Mouse (Mus musculus) left cerebral cortex, adult 11 months (tissue): ENCODE results near the gene Cby1.
"Not testable (repeated sequence)": the region's sequence is repeated elsewhere in the genome, so short reads cannot be mapped to it uniquely, and the experiment has no call there.

ENCODE experiments used
- DNase-seq: peaks from one replicate; pipeline ENCODE4 v3.0.0; 2022; ENCODE audit warnings: low spot score

The Cby1 gene

GRCm38 (mm10) chr15:79658531-79659375 is at the start of gene Cby1, which contains the start of gene Fam227a:
Gene Cby1, plus strand, starts transcription at chr15:79659199.
Gene Fam227a, minus strand, starts transcription at chr15:79658956.
- DNase-seq = peak; percentile 88

DNA sequence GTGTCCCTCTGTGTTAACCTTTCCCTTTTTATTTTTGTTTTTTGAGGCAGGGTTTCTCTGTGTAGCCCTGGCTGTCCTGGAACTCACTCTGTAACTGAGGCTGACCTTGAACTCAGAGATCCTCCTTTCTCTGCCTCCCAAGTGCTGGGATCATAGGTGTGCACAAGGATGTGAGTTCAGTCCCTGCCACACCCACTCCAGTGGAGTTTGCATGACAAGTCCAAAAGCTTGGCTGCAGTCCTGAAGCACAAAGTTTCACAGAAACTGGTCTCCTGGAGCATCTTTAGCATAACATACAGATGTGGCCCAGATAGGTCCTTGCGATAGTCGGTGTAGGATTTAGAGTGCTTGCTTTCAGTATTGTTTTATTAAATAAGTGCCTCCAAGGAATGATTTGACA is 49.8 kb upstream of the Cby1 start:
- DNase-seq = no peak

DNA sequence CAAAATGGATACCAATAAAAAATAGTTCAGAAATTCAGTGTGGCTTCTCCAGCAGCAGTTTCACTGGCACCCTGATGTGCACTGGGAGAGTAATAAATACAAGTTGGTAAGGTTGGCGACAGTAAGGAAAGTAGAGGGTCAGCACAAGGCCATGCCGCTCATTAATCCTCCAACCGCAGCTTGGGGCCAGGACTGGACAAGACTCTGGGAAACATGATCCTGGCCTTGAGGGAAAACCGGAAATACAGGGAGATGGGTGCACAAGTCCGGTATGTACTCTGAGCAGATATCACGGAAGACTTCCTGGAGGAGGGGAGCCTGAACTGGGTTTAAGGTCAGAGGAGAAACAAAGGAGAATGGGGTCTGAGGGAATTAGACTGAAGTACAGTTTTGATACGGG is 43.5 kb upstream of the Cby1 start:
- no peak for DNase-seq

DNA sequence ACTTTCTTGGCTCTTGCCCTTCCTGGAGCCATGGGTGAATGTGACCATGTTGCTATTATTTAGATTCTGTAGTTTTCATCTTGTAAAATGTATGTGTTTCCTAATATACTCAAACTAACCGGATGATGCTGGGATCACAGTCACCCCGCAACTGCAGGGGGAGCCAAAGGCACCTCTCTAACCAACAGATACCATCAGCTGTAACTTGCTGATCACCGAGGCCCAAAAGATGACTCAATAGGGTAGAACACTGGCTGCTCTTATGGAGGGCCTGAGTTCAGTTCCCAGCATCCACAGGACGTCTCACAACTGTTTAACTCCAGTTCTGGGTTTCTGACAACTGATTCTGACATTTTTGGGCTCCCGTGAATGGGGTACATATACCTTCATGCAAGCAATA is 42.3 kb upstream of the Cby1 start:
- DNase-seq = no peak

DNA sequence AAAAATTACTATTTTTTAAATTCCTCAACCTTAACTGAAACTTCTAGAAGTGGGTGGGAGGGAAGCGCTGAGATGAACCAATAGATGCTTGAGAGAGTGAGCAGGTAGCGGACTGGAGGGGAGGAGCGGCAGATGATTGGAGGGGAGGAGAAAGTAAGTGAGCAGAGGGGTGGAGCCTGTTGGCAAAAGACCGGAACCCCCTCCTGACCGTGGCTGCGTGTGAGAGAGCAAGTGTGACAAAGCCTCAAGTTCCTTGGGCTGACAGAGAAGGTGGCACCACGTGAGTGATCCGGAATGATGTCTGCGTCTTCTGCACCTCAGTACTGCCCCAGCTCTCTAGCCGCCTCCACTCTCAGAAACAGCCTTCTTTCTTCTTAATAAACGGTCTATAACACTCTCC is 41.9 kb upstream of the Cby1 start:
- DNase-seq = no peak

GRCm38 (mm10) chr15:79618456-79618855 is 40.5 kb upstream of the Cby1 start:
- no peak for DNase-seq

- DNase-seq = no peak
Observed at GRCm38 (mm10) chr15:79619770-79620414, 39.1 kb upstream of the Cby1 start.

DNA sequence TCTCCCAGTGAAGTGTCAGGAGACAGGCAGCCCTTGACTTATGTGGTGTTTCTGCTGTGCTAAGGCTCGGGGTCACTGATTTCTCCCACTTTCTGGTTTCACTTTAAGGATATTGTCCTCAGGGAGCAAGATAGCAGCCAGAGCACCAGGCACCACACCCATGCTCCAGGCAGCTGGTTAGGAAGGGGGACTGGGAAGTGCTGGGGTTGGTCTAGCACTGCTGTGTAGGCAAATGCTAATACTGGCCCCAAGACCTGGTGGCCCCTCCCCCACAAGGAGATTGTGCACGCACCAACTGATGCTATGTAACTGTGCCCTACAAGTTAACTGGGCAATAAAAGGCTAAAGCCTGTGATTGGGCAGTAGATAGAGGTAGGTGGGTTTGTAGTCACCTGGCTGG is 28.5 kb upstream of the Cby1 start:
- DNase-seq = no peak

DNA sequence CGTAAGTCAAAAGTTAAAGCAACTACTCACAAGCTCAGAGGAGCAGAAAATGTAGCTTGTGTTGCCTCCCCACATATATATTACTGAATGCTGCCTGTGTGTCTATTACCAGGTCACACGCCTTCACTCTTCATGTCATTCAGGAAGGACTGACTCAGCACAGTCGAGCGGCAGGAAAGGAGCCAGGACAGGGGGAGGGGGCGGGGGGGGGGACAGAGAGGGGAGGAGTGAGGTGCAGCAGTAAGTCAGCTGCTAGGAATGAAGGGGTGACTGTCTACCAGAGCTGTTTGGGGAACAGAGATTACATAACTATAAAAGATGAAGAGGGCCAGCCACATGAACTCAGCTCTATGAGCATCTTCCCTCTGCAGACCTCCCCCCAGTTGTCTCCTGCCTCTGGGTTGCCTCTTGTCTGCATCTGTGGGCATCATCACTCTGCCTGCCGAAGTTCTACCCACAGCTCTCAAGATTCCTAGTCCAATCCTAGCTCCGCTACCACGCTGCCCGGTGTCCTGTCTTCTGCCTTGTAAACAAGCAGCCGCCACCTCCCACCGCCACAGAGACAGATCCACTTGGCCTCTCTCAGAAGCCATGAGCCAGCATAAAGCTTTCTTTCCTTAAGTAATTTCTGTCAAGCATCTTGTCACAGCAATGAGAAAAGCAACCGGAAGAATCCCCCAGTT is 17.7 kb upstream of the Cby1 start:
- DNase-seq = no peak

GRCm38 (mm10) chr15:79645483-79645882 is 13.5 kb upstream of the Cby1 start:
- no peak for DNase-seq

DNA sequence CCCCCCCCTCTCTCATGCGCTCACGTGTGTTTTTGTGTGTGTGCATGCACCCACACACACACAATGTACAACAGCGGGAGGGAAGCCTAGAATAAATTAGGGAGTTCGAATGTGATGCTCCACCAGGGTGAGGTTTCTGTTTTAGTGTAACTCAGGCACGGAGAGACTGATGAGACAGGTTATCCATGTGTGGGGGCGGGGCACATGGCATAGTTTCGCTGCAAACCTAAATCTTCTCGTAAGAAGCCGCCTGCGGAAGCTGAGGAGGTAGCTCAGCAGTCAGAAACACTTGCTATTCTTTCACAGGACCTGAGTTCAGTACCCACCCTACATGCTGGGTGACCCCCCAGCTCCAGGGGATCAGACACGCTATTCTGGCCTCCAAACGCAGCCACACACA is 10.9 kb upstream of the Cby1 start:
- DNase-seq = no peak

DNA sequence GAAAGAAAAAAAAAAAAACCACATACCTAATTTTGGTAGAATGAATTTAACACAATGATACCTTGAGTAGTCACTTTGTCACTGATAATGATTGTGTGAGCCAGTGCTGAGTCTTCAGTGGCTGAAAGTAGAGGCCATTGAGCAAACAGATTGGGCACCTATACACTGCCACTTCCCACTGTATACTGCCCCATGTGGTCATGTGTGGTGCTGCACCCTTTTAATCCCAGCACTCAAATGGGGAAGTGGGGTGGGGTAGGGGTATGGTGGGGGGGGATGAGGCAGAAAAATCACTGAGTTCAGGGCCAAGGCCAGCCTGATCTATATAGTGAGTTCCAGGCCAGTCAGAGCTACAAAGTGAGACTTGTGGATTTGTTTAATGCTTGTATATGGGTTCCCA is 8.4 kb upstream of the Cby1 start:
- DNase-seq = no peak

GRCm38 (mm10) chr15:79651481-79651880 is 7.5 kb upstream of the Cby1 start:
- DNase-seq = no peak

- DNase-seq = no peak
Observed at GRCm38 (mm10) chr15:79656451-79656850, 2.5 kb upstream of the Cby1 start.

GRCm38 (mm10) chr15:79657837-79658530 is 1.0 kb upstream of the Cby1 start:
- peak; percentile 77 for DNase-seq

- DNase-seq = no peak
Observed at GRCm38 (mm10) chr15:79661852-79662251, 2.9 kb downstream of the Cby1 start.

DNA sequence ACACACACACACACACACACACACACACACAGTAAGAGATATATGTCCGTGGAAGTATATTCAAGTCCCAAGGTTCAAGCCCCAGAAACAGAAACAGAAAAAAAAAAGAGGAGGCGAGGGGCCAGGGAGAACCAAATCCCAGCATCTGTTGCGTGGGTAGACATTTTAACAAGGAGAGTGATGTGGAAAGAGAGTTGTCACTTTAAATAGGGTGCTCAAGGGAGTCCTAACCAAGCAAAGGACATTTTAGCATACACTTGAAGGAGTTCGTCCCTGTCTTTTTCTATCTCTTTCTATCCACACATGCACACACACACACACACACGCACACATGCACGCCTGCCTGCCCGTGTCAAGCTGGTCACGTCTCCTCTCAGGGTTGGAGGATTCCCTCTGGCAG is 5.7 kb downstream of the Cby1 start:
- DNase-seq = no peak

DNA sequence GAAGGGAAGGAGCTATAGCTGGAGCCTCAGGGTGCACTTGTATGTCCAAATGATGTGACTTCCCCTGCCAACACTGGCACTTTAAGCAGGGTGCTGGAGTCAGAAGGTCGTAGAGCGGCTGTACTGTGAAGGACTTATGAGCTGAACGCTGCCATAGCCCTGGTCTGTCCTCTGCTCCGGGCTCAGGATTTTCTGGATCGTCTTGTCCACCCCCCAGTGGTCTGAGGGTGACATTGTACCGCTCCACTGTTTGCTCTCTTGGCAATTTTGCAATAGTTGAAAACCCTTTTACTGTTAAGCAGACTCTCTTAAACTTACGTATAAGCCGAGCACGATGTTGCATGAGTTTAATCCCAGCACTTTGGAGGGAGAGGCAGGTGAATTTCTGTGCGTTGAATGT is 10.2 kb downstream of the Cby1 start:
- DNase-seq = no peak

DNA sequence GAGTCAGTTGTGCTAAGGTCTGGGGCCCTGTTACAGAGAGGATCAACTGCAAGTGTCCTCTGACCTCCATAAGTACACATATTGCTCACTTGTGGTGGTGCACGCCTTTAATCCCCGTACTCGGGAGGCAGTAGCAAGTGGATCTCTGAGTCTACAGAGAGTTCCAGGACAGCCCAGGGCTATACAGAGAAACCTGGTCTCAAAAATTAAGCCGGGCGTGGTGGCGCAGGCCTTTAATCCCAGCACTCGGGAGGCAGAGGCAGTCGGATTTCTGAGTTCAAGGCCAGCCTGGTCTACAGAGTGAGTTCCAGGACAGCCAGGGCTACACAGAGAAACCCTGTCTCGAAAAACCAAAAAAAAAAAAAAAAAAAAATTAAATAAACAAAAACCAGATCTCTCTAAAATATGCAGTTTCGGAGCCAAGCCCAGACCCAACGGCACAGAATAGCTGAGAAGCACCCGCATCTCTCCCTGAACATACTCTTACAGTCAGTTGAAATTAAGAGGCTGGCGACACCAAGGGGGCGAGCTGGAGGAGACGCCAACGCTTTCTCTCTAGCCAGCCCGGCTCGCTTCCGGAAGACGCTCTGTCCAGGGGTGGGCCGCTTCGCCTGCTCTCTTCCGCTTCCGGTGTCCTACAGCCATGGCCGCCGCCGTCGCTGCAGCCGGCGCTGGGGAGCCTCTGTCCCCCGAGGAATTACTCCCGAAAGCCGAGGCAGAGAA is 11.4 kb downstream of the Cby1 start, which contains the start of gene Tomm22:
TSS of gene Tomm22 (plus strand) at position 613 of the 723 bp plus-strand sequence.
- peak; percentile 82 for DNase-seq

DNA sequence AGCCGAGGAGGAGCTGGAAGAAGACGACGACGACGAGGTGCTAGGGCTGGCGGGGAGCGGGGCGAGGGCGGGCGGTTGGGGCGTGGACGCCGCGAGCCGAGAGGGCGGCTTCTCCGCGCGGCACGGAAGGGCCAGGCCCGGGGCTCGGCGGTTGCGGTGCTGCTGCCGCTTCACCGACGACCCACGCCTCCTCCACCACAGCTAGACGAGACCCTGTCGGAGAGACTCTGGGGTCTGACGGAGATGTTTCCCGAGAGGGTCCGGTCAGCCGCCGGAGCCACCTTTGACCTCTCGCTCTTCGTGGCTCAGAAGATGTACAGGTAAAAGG is 11.9 kb downstream of the Cby1 start:
- no peak for DNase-seq

- DNase-seq = not testable (repeated sequence)
Observed at GRCm38 (mm10) chr15:79671828-79672348, 12.9 kb downstream of the Cby1 start.
